9 mouse cellular contexts compared by ENCODE assay signal in the genomic region with DNA sequence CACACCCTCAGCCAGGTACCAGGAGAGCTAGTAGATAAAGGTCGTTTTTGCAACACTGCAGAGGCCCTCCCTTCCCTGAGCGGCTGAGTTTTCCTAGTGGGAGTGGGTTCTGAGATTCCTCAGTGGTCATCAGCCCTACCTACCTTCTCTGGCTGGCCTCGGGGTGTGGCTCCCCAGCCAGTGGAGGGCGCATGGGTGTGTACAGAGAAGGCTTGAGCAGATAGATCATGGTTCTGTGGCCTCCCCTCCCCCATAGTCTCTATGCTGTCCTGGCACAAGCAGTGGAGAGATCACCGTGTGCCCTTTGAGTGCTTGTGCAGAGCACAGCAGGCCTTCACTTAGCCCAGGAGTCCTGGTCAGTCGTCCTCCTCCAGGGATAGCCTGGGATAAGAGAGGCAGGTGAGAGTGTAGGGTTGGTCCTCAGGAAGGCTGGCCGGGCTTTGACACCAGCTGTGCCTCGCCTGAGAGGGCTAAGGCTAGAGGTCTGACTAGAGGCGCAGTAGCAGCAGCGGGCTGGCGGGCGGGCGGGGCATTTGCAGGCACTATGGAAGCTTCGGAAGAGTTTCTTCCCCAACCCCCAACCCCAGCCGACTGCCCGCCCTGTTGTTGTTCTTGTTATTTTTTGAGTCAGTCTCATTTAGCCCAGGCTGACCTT. TPM values are rescaled to one million over a fixed set of nuclear protein-coding genes. Genes with fewer than 3 reads are reported as not detected.
DNase-seq lines count a peak whose midpoint lies in the region; ATAC-seq and TF ChIP-seq lines count a peak whose summit lies in the region.
"Had no signal": no experiment of that assay in that cellular context is flagged by ENCODE, and none has a peak within 500 bp of the region (broad histone marks: within the 10 kb centered on the region; RNA-seq: fewer than 3 reads in every experiment).

No protein-coding gene starts in this region.

- H3K27ac ChIP-seq in heart, embryonic 11.5 days (ENCODE audit: low read depth, low read length), result no peak overlapping the region
- no peak overlapping the region for H3K27ac ChIP-seq in ES-E14 (ENCODE audit: insufficient read depth, low read depth, low read length, poor library complexity, severe bottlenecking)

- peak; percentile 98 for DNase-seq in heart, adult 11 months
- peak; percentile 64 for DNase-seq in ES-E14 (ENCODE audit: low read depth, low spot score)
- DNase-seq in heart, postnatal 14 days, result peak; percentile 66 to 75
- DNase-seq in lung, postnatal 14 days, result peak; percentile 76
- no peak for DNase-seq in right cerebral cortex, postnatal 36 days (ENCODE audit: low spot score in 2 of 2)
- no peak for DNase-seq in frontal cortex, postnatal 10 days (ENCODE audit: low spot score in 2 of 2)

- H3K4me3 ChIP-seq in heart, embryonic 11.5 days (ENCODE audit: low read depth, low read length), result no peak overlapping the region
- H3K4me3 ChIP-seq in ES-E14 (ENCODE audit: insufficient read depth in 1 of 2, low read depth in 1 of 2, low read length in 2 of 2, poor library complexity in 1 of 2, severe bottlenecking in 1 of 2), result peak overlapping the region; percentile 23 to 38; a peak in 3 of 4 replicates

- no peak overlapping the region for H3K9ac ChIP-seq in heart, embryonic 11.5 days (ENCODE audit: low read depth, low read length)
- H3K9ac ChIP-seq in ES-E14 (ENCODE audit: insufficient read depth, low read depth, low read length, poor library complexity, severe bottlenecking), result peak overlapping the region; percentile 51; the same call in 1 of the 2 replicates

- H3K36me3 ChIP-seq in heart, embryonic 11.5 days (ENCODE audit: control insufficient read depth, insufficient read depth, low read length), result peaks cover 11% of the 10 kb centered on the region
- H3K36me3 ChIP-seq in ES-E14 (ENCODE audit: control insufficient read depth, insufficient read depth, low read length, poor library complexity, severe bottlenecking), result peaks cover 20% of the 10 kb centered on the region

- no peak overlapping the region for H3K4me2 ChIP-seq in heart, embryonic 11.5 days

- WGBS in heart, embryonic 11.5 days (ENCODE audit: insufficient replicate concordance), result 30% methylated on average over 16 of the region's 16 CpGs

- no peak for ATAC-seq in heart, embryonic 11.5 days (replicated peaks; ENCODE audit: insufficient number of reproducible peaks, low FRiP score, low TSS enrichment)
- ATAC-seq in activated CD4-positive, CD25-positive, alpha-beta regulatory T cell, adult 4 months, result no peak

- in situ Hi-C loops in ES-E14 (cut with MboI; ENCODE audit: low sequenced_read_pairs in 2 of 2, unreplicated experiment in 2 of 2), result no loop called here

- no peaks in the 10 kb centered on the region for H3K9me3 ChIP-seq in heart, embryonic 11.5 days (replicated peaks; ENCODE audit: control insufficient read depth, low read length)
- H3K9me3 ChIP-seq in ES-E14 (ENCODE audit: control insufficient read depth, insufficient read depth, low read depth, low read length), result no peaks in the 10 kb centered on the region

- intact Hi-C loops in heart, postnatal 14 days (cut with DNase I), result no loop called here

- peaks cover 56% of the 10 kb centered on the region for H3K4me1 ChIP-seq in heart, embryonic 11.5 days (ENCODE audit: control insufficient read depth, insufficient read depth, low read length)
- H3K4me1 ChIP-seq in ES-E14 (ENCODE audit: control insufficient read depth in 2 of 2, insufficient read depth in 2 of 2, low read length in 2 of 2, poor library complexity in 1 of 2), result peaks cover 4 to 49% of the 10 kb centered on the region in 2 experiments

- no peaks in the 10 kb centered on the region for H3K27me3 ChIP-seq in heart, embryonic 11.5 days (ENCODE audit: control insufficient read depth, insufficient read depth, low read length)

TF ChIP-seq in ES-E14, 5 proteins besides CTCF, POLR2A, EP300 and RAD21:
- no peak for TF ChIP-seq ZC3H11A (IDR thresholded peaks at IDR 0.05; ENCODE audit: borderline replicate concordance, low read depth, low read length)
- no peak for TF ChIP-seq CHD2 (IDR thresholded peaks at IDR 0.05; ENCODE audit: low read depth, low read length)
- no peak for TF ChIP-seq MAFK (IDR thresholded peaks at IDR 0.05; ENCODE audit: insufficient read depth, low read depth, low read length)
- TF ChIP-seq HCFC1 (IDR thresholded peaks at IDR 0.05; ENCODE audit: borderline replicate concordance, insufficient read depth, low read length), result no peak
- no peak for TF ChIP-seq ZNF384 (IDR thresholded peaks at IDR 0.05; ENCODE audit: low read depth, low read length)

RNA-seq across cellular contexts. Expression of a gene that starts 2.4 kb away (rescaled TPM):
- polyA plus RNA-seq in heart, embryonic 11.5 days (2014; fragmentation: Nextera tagmentation; extraction: Ambion mirVana), result 525 and 533 TPM in 2 replicates
- 173 and 210 TPM in 2 replicates for total RNA-seq in ES-E14 (2012; rRNA removed)
- total RNA-seq in heart, postnatal 14 days (2021), result 100 to 1,000 TPM; 198 to 224 TPM
- polyA plus RNA-seq in activated CD4-positive, CD25-positive, alpha-beta regulatory T cell, adult 4 months (2017; shearing (Covaris generic)), result 1,000 to 10,000 TPM; 1,240 to 2,098 TPM

RNA-seq across cellular contexts. Expression of a gene that starts 7.7 kb away (rescaled TPM):
- 15.8 and 16.6 TPM in 2 replicates for polyA plus RNA-seq in heart, embryonic 11.5 days (2014; fragmentation: Nextera tagmentation; extraction: Ambion mirVana)
- total RNA-seq in ES-E14 (2012; rRNA removed), result 30.3 and 48.0 TPM in 2 replicates
- total RNA-seq in heart, postnatal 14 days (2021), result 1 to 10 TPM; 1.1 to 2.1 TPM
- 1 to 10 TPM; 3.5 to 5.0 TPM for polyA plus RNA-seq in activated CD4-positive, CD25-positive, alpha-beta regulatory T cell, adult 4 months (2017; shearing (Covaris generic))

RNA-seq across cellular contexts. Expression of a gene that starts 8.5 kb away (rescaled TPM):
- polyA plus RNA-seq in heart, embryonic 11.5 days (2014; fragmentation: Nextera tagmentation; extraction: Ambion mirVana), result 1,118 and 1,169 TPM in 2 replicates
- 54.6 and 62.2 TPM in 2 replicates for total RNA-seq in ES-E14 (2012; rRNA removed)
- total RNA-seq in heart, postnatal 14 days (2021), result 1,000 to 10,000 TPM; 1,350 to 1,351 TPM
- 1 to 10 TPM; 4.5 to 5.6 TPM for polyA plus RNA-seq in activated CD4-positive, CD25-positive, alpha-beta regulatory T cell, adult 4 months (2017; shearing (Covaris generic))

RNA-seq across cellular contexts. Expression of a gene that starts 37.2 kb away (rescaled TPM):
- 1.00 and 1.5 TPM in 2 replicates for polyA plus RNA-seq in heart, embryonic 11.5 days (2014; fragmentation: Nextera tagmentation; extraction: Ambion mirVana)
- total RNA-seq in ES-E14 (2012; rRNA removed), result 12.5 and 20.3 TPM in 2 replicates
- total RNA-seq in heart, postnatal 14 days (2021), result under 1 TPM; 0.29 to 0.59 TPM
- not detected for polyA plus RNA-seq in activated CD4-positive, CD25-positive, alpha-beta regulatory T cell, adult 4 months (2017; shearing (Covaris generic))
- total RNA-seq: neutrophil, adult 5-6 weeks had no signal

RNA-seq across cellular contexts. Expression of a gene that starts 50.4 kb away (rescaled TPM):
- polyA plus RNA-seq in heart, embryonic 11.5 days (2014; fragmentation: Nextera tagmentation; extraction: Ambion mirVana), result 12.3 and 14.7 TPM in 2 replicates
- 30.3 and 49.7 TPM in 2 replicates for total RNA-seq in ES-E14 (2012; rRNA removed)
- 10 to 100 TPM; 45.1 to 46.8 TPM for total RNA-seq in heart, postnatal 14 days (2021)
- 10 to 100 TPM; 12.9 to 16.0 TPM for polyA plus RNA-seq in activated CD4-positive, CD25-positive, alpha-beta regulatory T cell, adult 4 months (2017; shearing (Covaris generic))

Comparison
In these comparisons a context has a peak if more than half of its experiments do, and no peak if none do; other contexts are left out.
1. DNase-seq: peak in heart, adult 11 months (single experiment), ES-E14 (single experiment), heart, postnatal 14 days (2 of 2) and lung, postnatal 14 days (single experiment); none in right cerebral cortex, postnatal 36 days (0 of 2) and frontal cortex, postnatal 10 days (0 of 2).
2. RNA of a gene that starts 7.7 kb away (total RNA-seq): 30.3 to 48.0 TPM in ES-E14; 1.1 to 2.1 TPM in heart, postnatal 14 days; every median in the first group is over 10 times any median in the second.
3. RNA of a gene that starts 8.5 kb away (total RNA-seq): 1,350 to 1,351 TPM in heart, postnatal 14 days; 54.6 to 62.2 TPM in ES-E14; every median in the first group is over 10 times any median in the second.